Mouse (Mus musculus) forebrain, embryonic 14.5 days (tissue): ENCODE results near the gene St6galnac6. TPM values are rescaled to one million over a fixed set of nuclear protein-coding genes. Genes with fewer than 3 reads are reported as not detected.
A peak's percentile ranks its signal among the peaks of the same experiment; 100 is the strongest.

ENCODE experiments used
- ATAC-seq: fragments of 200-750 bp; cut with Nextera tagmentation; 2 replicates; pipeline ENCODE4 v1.8.0; 2017; ENCODE audit warnings: mild to moderate bottlenecking, moderate library complexity
- DNase-seq: peaks from one replicate; pipeline ENCODE4 v3.0.0-alpha.2; 2015; ENCODE audit warnings: low spot score
- H3K27ac ChIP-seq: fragments of 300-500 bp; sonication (generic); 2 replicates; pipeline ENCODE4 v1.5.1; 2014; ENCODE audit warnings: low read depth, mild to moderate bottlenecking, control low read depth, low read length, moderate library complexity
- H3K27me3 ChIP-seq: fragments of 300-500 bp; sonication (generic); replicated peaks from 2 replicates; pipeline ENCODE4 v1.6.1; 2014; ENCODE audit warnings: low read length, control low read depth, mixed read lengths; ENCODE audit not compliant: control insufficient read depth, insufficient read depth
- H3K36me3 ChIP-seq: fragments of 300-500 bp; sonication (generic); 2 replicates; pipeline ENCODE4 v1.6.1; 2014; ENCODE audit warnings: low read length, control low read depth; ENCODE audit not compliant: control insufficient read depth, insufficient read depth
- H3K4me1 ChIP-seq: fragments of 300-500 bp; sonication (generic); 2 replicates; pipeline ENCODE4 v1.6.1; 2014; ENCODE audit warnings: antibody characterized with exemption, low read length, control low read depth; ENCODE audit not compliant: control insufficient read depth, insufficient read depth
- H3K4me2 ChIP-seq: fragments of 300-500 bp; sonication (generic); 2 replicates; pipeline ENCODE4 v1.6.1; 2014; ENCODE audit warnings: mild to moderate bottlenecking, control low read depth, low read length
- H3K4me3 ChIP-seq: fragments of 300-500 bp; sonication (generic); 2 replicates; pipeline ENCODE4 v1.5.1; 2014; ENCODE audit warnings: low read depth, low read length, control low read depth
- H3K9ac ChIP-seq: fragments of 300-500 bp; sonication (generic); 2 replicates; pipeline ENCODE4 v1.6.1; 2014; ENCODE audit warnings: mild to moderate bottlenecking, low read length, control low read depth, moderate library complexity
- H3K9me3 ChIP-seq: fragments of 300-500 bp; sonication (generic); replicated peaks from 2 replicates; pipeline ENCODE4 v1.6.1; 2016; ENCODE audit warnings: low read length, control low read depth, mixed read lengths; ENCODE audit not compliant: control insufficient read depth
- WGBS: fragments of 180-500 bp; shearing (Covaris S2); extraction: QIAGEN DNeasy Blood & Tissue Kit; methylation state at CpG from one replicate; pipeline ENCODE4 v1.1.7; 2014; 5-methylcytosine and 5-hydroxymethylcytosine counted together
- polyA plus RNA-seq: library from polyadenylated mRNA; unstranded; fragments of >200 nt; fragmentation: Nextera tagmentation; extraction: Ambion mirVana; gene quantifications from 2 replicates; pipeline ENCODE4 v1.2.1, GENCODE M21; 2014

St6galnac6 gene
- polyA plus RNA-seq, 1 experiment from 2014 or later = 5.7 TPM

- Histone ChIP-seq H3K36me3 (peaks cover 6% of the 10 kb centered on the region; the same call in 1 of the 2 replicates), H3K4me3 (no peak overlapping the region), H3K27ac (no peak overlapping the region), H3K9me3 (no peaks in the 10 kb centered on the region), H3K9ac (no peak overlapping the region), H3K4me1 (peaks cover 3% of the 10 kb centered on the region; the same call in 1 of the 2 replicates), H3K27me3 (no peaks in the 10 kb centered on the region), H3K4me2 (no peak overlapping the region)
- DNase-seq = no peak
- no peak for ATAC-seq
- WGBS = 90% methylated on average over 4 of the region's 4 CpGs
Measured at GRCm38 (mm10) chr2:32617601-32618000, 18.1 kb downstream of the St6galnac6 start.

- H3K4me1 ChIP-seq = peaks cover 3% of the 10 kb centered on the region; the same call in 1 of the 2 replicates
- no peak overlapping the region for H3K9ac ChIP-seq
- H3K27me3 ChIP-seq = no peaks in the 10 kb centered on the region
- 71% methylated on average over 9 of the region's 9 CpGs for WGBS
- peaks cover 6% of the 10 kb centered on the region; the same call in 1 of the 2 replicates for H3K36me3 ChIP-seq
- no peaks in the 10 kb centered on the region for H3K9me3 ChIP-seq
- no peak overlapping the region for H3K4me3 ChIP-seq
- ATAC-seq (no peak), DNase-seq (no peak)
- no peak overlapping the region for H3K4me2 ChIP-seq
- no peak overlapping the region for H3K27ac ChIP-seq
Measured at GRCm38 (mm10) chr2:32618051-32618450, 18.5 kb downstream of the St6galnac6 start.

GRCm38 (mm10) chr2:32620682-32621516 is 21.4 kb downstream of the St6galnac6 start:
- Histone ChIP-seq H3K27ac (no peak overlapping the region), H3K4me2 (no peak overlapping the region), H3K27me3 (no peaks in the 10 kb centered on the region), H3K9ac (0 out of 2 replicates have a peak overlapping the region, but pooled peaks have one; percentile 25), H3K9me3 (no peaks in the 10 kb centered on the region), H3K36me3 (no peaks in the 10 kb centered on the region), H3K4me3 (no peak overlapping the region), H3K4me1 (peaks cover 11% of the 10 kb centered on the region)
- no peak for ATAC-seq
- DNase-seq = no peak
- 53% methylated on average over 4 of the region's 4 CpGs for WGBS

- DNase-seq (no peak), ATAC-seq (no peak)
- Histone ChIP-seq H3K4me3 (no peak within 1 kb of the TSS), H3K9me3 (no peaks in the 10 kb centered on the region), H3K27ac (no peak within 1 kb of the TSS), H3K36me3 (no peaks in the 10 kb centered on the region), H3K4me2 (no peak within 1 kb of the TSS), H3K4me1 (peaks cover 17% of the 10 kb centered on the region), H3K9ac (0 out of 2 replicates have a peak within 1 kb of the TSS, but pooled peaks have one; percentile 25), H3K27me3 (no peaks in the 10 kb centered on the region)
- WGBS = 45% methylated on average over 7 of the region's 7 CpGs
Measured at GRCm38 (mm10) chr2:32621517-32621859, 22.0 kb downstream of the St6galnac6 start, which contains the start of gene Ak1. Ak1 (plus strand) TSS chr2:32621758.

- DNase-seq (no peak), ATAC-seq (no peak)
- no peak overlapping the region for H3K4me3 ChIP-seq
- H3K27ac ChIP-seq = no peak overlapping the region
- no peaks in the 10 kb centered on the region for H3K36me3 ChIP-seq
- no peak overlapping the region for H3K4me2 ChIP-seq
- H3K9me3 ChIP-seq = no peaks in the 10 kb centered on the region
- WGBS = 83% methylated on average over 5 of the region's 5 CpGs
- H3K4me1 ChIP-seq = peaks cover 28% of the 10 kb centered on the region
- H3K9ac ChIP-seq = no peak overlapping the region
- no peaks in the 10 kb centered on the region for H3K27me3 ChIP-seq
Measured at GRCm38 (mm10) chr2:32624111-32624748, 24.7 kb downstream of the St6galnac6 start.

- Histone ChIP-seq H3K9me3 (no peaks in the 10 kb centered on the region), H3K27ac (peak overlapping the region; percentile 79), H3K9ac (peak overlapping the region; percentile 64), H3K4me1 (peaks cover 32% of the 10 kb centered on the region), H3K4me3 (peak overlapping the region; percentile 26), H3K27me3 (no peaks in the 10 kb centered on the region), H3K4me2 (peak overlapping the region; percentile 62), H3K36me3 (no peaks in the 10 kb centered on the region)
- WGBS = 3% methylated on average over 13 of the region's 13 CpGs
- ATAC-seq (peak; percentile 80), DNase-seq (peak; percentile 90)
Measured at GRCm38 (mm10) chr2:32625212-32625872, 25.8 kb downstream of the St6galnac6 start.

GRCm38 (mm10) chr2:32625873-32626694 is 26.6 kb downstream of the St6galnac6 start:
- peak overlapping the region; percentile 26; the same call in 1 of the 2 replicates for H3K4me3 ChIP-seq
- no peaks in the 10 kb centered on the region for H3K36me3 ChIP-seq
- H3K4me2 ChIP-seq = peak overlapping the region; percentile 62
- H3K9me3 ChIP-seq = no peaks in the 10 kb centered on the region
- ATAC-seq (peak; percentile 25), DNase-seq (peak; percentile 59)
- H3K27ac ChIP-seq = peak overlapping the region; percentile 79; the same call in 1 of the 2 replicates
- H3K4me1 ChIP-seq = peaks cover 31% of the 10 kb centered on the region
- no peaks in the 10 kb centered on the region for H3K27me3 ChIP-seq
- WGBS = 53% methylated on average over 5 of the region's 5 CpGs
- peak overlapping the region; percentile 64 for H3K9ac ChIP-seq
